Mouse (Mus musculus): ENCODE results near the gene Vps50. TPM values are rescaled to one million over a fixed set of nuclear protein-coding genes. Genes with fewer than 3 reads are reported as not detected.
"Not testable (repeated sequence)": the region's sequence is repeated elsewhere in the genome, so short reads cannot be mapped to it uniquely, and the experiment has no call there.

Vps50 gene
- polyA plus RNA-seq, 1 experiment from 2014 or later, result 31.7 TPM

GRCm38 (mm10) chr6:3543862-3544261 lies 45.7 kb downstream of the Vps50 start:
- no peak for DNase-seq (ENCODE audit: low spot score)
- H3K27me3 ChIP-seq (ENCODE audit: control insufficient read depth, insufficient read depth, low read length), result no peaks in the 10 kb centered on the region
- H3K4me1 ChIP-seq (ENCODE audit: control insufficient read depth, insufficient read depth, low read length), result no peaks in the 10 kb centered on the region
- 92% methylated on average over 4 of the region's 4 CpGs for WGBS
- H3K4me3 ChIP-seq (ENCODE audit: low read depth, low read length), result no peak overlapping the region
- no peak overlapping the region for H3K27ac ChIP-seq (replicated peaks; ENCODE audit: low read depth, low read length)
- H3K4me2 ChIP-seq (ENCODE audit: low read depth, severe bottlenecking), result no peak overlapping the region
- H3K9me3 ChIP-seq (ENCODE audit: control insufficient read depth, low read length), result no peaks in the 10 kb centered on the region
- no peak overlapping the region for H3K9ac ChIP-seq (ENCODE audit: low read length)
- no peak for ATAC-seq (ENCODE audit: insufficient number of reproducible peaks, low FRiP score, low TSS enrichment, low read depth)
- H3K36me3 ChIP-seq (ENCODE audit: control insufficient read depth, insufficient read depth, low read length), result no peaks in the 10 kb centered on the region

- Histone ChIP-seq H3K9ac (ENCODE audit: low read length) (no peak overlapping the region), H3K4me2 (ENCODE audit: low read depth, severe bottlenecking) (no peak overlapping the region), H3K9me3 (ENCODE audit: control insufficient read depth, low read length) (no peaks in the 10 kb centered on the region), H3K4me1 (ENCODE audit: control insufficient read depth, insufficient read depth, low read length) (no peaks in the 10 kb centered on the region), H3K27ac (replicated peaks; ENCODE audit: low read depth, low read length) (no peak overlapping the region), H3K4me3 (ENCODE audit: low read depth, low read length) (no peak overlapping the region), H3K36me3 (ENCODE audit: control insufficient read depth, insufficient read depth, low read length) (no peaks in the 10 kb centered on the region), H3K27me3 (ENCODE audit: control insufficient read depth, insufficient read depth, low read length) (no peaks in the 10 kb centered on the region)
- 74% methylated on average over 1 of the region's 1 CpGs for WGBS
- ATAC-seq (ENCODE audit: insufficient number of reproducible peaks, low FRiP score, low TSS enrichment, low read depth), result no peak
- no peak for DNase-seq (ENCODE audit: low spot score)
Measured at GRCm38 (mm10) chr6:3544970-3545369, 46.8 kb downstream of the Vps50 start.

- no peak overlapping the region for H3K4me2 ChIP-seq (ENCODE audit: low read depth, severe bottlenecking)
- WGBS, result 78% methylated on average over 3 of the region's 3 CpGs
- H3K27me3 ChIP-seq (ENCODE audit: control insufficient read depth, insufficient read depth, low read length), result no peaks in the 10 kb centered on the region
- no peaks in the 10 kb centered on the region for H3K4me1 ChIP-seq (ENCODE audit: control insufficient read depth, insufficient read depth, low read length)
- H3K9me3 ChIP-seq (ENCODE audit: control insufficient read depth, low read length), result no peaks in the 10 kb centered on the region
- no peak for DNase-seq (ENCODE audit: low spot score)
- H3K27ac ChIP-seq (replicated peaks; ENCODE audit: low read depth, low read length), result no peak overlapping the region
- no peak overlapping the region for H3K4me3 ChIP-seq (ENCODE audit: low read depth, low read length)
- no peak for ATAC-seq (ENCODE audit: insufficient number of reproducible peaks, low FRiP score, low TSS enrichment, low read depth)
- no peaks in the 10 kb centered on the region for H3K36me3 ChIP-seq (ENCODE audit: control insufficient read depth, insufficient read depth, low read length)
- no peak overlapping the region for H3K9ac ChIP-seq (ENCODE audit: low read length)
Measured at GRCm38 (mm10) chr6:3548959-3549358, 50.8 kb downstream of the Vps50 start.

DNA sequence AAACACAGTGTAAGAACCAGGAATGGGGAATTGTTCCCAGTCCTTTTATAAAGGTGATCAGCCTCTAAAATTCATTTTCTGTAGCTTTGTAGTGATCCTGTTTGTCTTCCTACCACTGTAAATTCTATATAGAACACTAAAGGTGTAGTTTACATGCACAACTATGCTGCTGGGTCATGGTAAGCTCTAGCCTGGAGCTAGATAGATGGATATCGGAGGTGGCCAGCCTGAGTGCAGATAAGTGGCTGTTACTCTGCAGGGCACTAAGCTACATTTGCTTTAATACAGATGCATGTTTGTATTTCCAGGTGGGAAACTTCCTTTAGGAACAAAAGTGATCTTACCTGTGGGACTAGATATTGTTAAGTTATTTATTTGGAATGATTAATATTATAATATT lies 51.8 kb downstream of the Vps50 start:
- Histone ChIP-seq H3K9me3 (ENCODE audit: control insufficient read depth, low read length) (no peaks in the 10 kb centered on the region), H3K9ac (ENCODE audit: low read length) (no peak overlapping the region), H3K27ac (replicated peaks; ENCODE audit: low read depth, low read length) (no peak overlapping the region), H3K4me2 (ENCODE audit: low read depth, severe bottlenecking) (no peak overlapping the region), H3K4me3 (ENCODE audit: low read depth, low read length) (no peak overlapping the region), H3K36me3 (ENCODE audit: control insufficient read depth, insufficient read depth, low read length) (no peaks in the 10 kb centered on the region), H3K4me1 (ENCODE audit: control insufficient read depth, insufficient read depth, low read length) (no peaks in the 10 kb centered on the region), H3K27me3 (ENCODE audit: control insufficient read depth, insufficient read depth, low read length) (no peaks in the 10 kb centered on the region)
- no peak for DNase-seq (ENCODE audit: low spot score)
- 91% methylated on average over 1 of the region's 1 CpGs for WGBS
- ATAC-seq (ENCODE audit: insufficient number of reproducible peaks, low FRiP score, low TSS enrichment, low read depth), result no peak

- not testable (repeated sequence) for H3K4me2 ChIP-seq (ENCODE audit: low read depth, severe bottlenecking); H3K4me3 ChIP-seq (ENCODE audit: low read depth, low read length); H3K9me3 ChIP-seq (ENCODE audit: control insufficient read depth, low read length); DNase-seq (ENCODE audit: low spot score); H3K4me1 ChIP-seq (ENCODE audit: control insufficient read depth, insufficient read depth, low read length); H3K27ac ChIP-seq (replicated peaks; ENCODE audit: low read depth, low read length); H3K27me3 ChIP-seq (ENCODE audit: control insufficient read depth, insufficient read depth, low read length); ATAC-seq (ENCODE audit: insufficient number of reproducible peaks, low FRiP score, low TSS enrichment, low read depth); H3K9ac ChIP-seq (ENCODE audit: low read length); H3K36me3 ChIP-seq (ENCODE audit: control insufficient read depth, insufficient read depth, low read length)
- WGBS, result 88% methylated on average over 9 of the region's 9 CpGs
Measured at GRCm38 (mm10) chr6:3552681-3553080, 54.5 kb downstream of the Vps50 start.

DNA sequence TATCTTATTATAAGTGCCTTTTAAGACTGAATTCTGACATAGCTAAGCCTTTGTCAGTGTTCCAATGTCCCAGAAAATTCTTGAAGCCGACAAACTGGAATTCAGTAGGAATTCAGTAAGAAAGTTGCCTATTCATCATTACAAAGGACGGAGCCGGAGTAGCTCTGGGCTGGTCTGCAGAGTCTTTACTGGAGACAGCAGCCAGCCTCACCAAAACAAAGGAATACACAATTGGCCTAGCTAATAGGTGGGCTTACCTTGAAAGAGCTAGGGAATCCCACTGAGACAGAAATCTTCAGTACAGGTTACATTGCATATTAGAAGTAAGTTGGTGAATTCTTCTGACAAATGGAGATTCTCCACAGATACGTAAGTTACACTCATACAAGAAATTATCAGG lies 59.0 kb downstream of the Vps50 start:
- 98% methylated on average over 4 of the region's 4 CpGs for WGBS
- H3K27me3 ChIP-seq (ENCODE audit: control insufficient read depth, insufficient read depth, low read length), result no peaks in the 10 kb centered on the region
- H3K9me3 ChIP-seq (ENCODE audit: control insufficient read depth, low read length), result no peaks in the 10 kb centered on the region
- ATAC-seq (ENCODE audit: insufficient number of reproducible peaks, low FRiP score, low TSS enrichment, low read depth), result no peak
- H3K4me2 ChIP-seq (ENCODE audit: low read depth, severe bottlenecking), result no peak overlapping the region
- H3K4me1 ChIP-seq (ENCODE audit: control insufficient read depth, insufficient read depth, low read length), result no peaks in the 10 kb centered on the region
- H3K4me3 ChIP-seq (ENCODE audit: low read depth, low read length), result no peak overlapping the region
- H3K27ac ChIP-seq (replicated peaks; ENCODE audit: low read depth, low read length), result no peak overlapping the region
- no peak for DNase-seq (ENCODE audit: low spot score)
- H3K9ac ChIP-seq (ENCODE audit: low read length), result no peak overlapping the region
- no peaks in the 10 kb centered on the region for H3K36me3 ChIP-seq (ENCODE audit: control insufficient read depth, insufficient read depth, low read length)

DNA sequence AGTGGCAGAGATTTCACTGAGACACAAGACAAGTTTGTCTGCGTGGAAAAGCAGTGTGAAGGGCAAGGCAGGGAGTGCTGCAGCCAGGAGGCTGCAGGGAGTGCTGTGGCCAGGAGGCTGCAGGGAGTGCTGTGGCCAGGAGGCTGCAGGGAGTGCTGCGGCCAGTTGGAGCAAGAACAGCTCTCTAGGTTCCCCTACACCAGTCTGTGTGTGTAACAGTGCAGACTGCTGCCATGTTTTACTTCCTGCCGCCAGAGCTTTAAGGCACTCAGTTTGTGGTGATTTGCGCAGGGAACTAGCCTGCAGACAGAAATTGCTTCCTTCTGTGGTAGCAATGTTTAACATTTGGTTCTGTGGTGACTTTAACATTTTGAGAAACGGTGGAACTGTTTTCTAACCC lies 61.8 kb downstream of the Vps50 start:
- ATAC-seq (ENCODE audit: insufficient number of reproducible peaks, low FRiP score, low TSS enrichment, low read depth) (no peak), DNase-seq (ENCODE audit: low spot score) (no peak)
- Histone ChIP-seq H3K4me1 (ENCODE audit: control insufficient read depth, insufficient read depth, low read length) (no peaks in the 10 kb centered on the region), H3K4me2 (ENCODE audit: low read depth, severe bottlenecking) (no peak overlapping the region), H3K9ac (ENCODE audit: low read length) (no peak overlapping the region), H3K9me3 (ENCODE audit: control insufficient read depth, low read length) (no peaks in the 10 kb centered on the region), H3K36me3 (ENCODE audit: control insufficient read depth, insufficient read depth, low read length) (no peaks in the 10 kb centered on the region), H3K27ac (replicated peaks; ENCODE audit: low read depth, low read length) (no peak overlapping the region), H3K4me3 (ENCODE audit: low read depth, low read length) (no peak overlapping the region), H3K27me3 (ENCODE audit: control insufficient read depth, insufficient read depth, low read length) (no peaks in the 10 kb centered on the region)
- WGBS, result 44% methylated on average over 5 of the region's 5 CpGs

- Histone ChIP-seq H3K4me3 (ENCODE audit: low read depth, low read length) (no peak overlapping the region), H3K4me2 (ENCODE audit: low read depth, severe bottlenecking) (no peak overlapping the region), H3K9ac (ENCODE audit: low read length) (no peak overlapping the region), H3K36me3 (ENCODE audit: control insufficient read depth, insufficient read depth, low read length) (no peaks in the 10 kb centered on the region), H3K9me3 (ENCODE audit: control insufficient read depth, low read length) (no peaks in the 10 kb centered on the region), H3K27me3 (ENCODE audit: control insufficient read depth, insufficient read depth, low read length) (no peaks in the 10 kb centered on the region), H3K27ac (replicated peaks; ENCODE audit: low read depth, low read length) (no peak overlapping the region), H3K4me1 (ENCODE audit: control insufficient read depth, insufficient read depth, low read length) (no peaks in the 10 kb centered on the region)
- DNase-seq (ENCODE audit: low spot score) (no peak), ATAC-seq (ENCODE audit: insufficient number of reproducible peaks, low FRiP score, low TSS enrichment, low read depth) (no peak)
Measured at GRCm38 (mm10) chr6:3562301-3562700, 64.1 kb downstream of the Vps50 start.

DNA sequence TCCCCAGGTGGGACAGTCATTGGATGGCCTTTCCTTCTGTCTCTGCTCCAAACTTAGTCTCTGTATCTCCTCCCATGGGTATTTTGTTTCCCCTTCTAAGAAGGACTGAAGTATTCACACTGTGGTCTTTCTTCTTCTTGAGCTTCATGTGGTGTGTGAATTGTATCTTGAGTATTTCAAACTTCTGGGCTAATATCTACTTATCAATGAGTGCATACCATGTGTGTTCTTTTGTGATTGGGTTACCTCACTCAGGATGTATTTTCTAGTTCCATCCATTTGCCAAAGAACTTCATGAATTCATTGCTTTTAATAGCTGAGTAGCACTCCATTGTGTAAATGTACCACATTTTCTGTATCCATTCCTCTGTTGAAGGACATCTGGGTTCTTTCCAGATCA lies 65.9 kb downstream of the Vps50 start:
- H3K27me3 ChIP-seq (ENCODE audit: control insufficient read depth, insufficient read depth, low read length); H3K9me3 ChIP-seq (ENCODE audit: control insufficient read depth, low read length); H3K4me2 ChIP-seq (ENCODE audit: low read depth, severe bottlenecking); ATAC-seq (ENCODE audit: insufficient number of reproducible peaks, low FRiP score, low TSS enrichment, low read depth); DNase-seq (ENCODE audit: low spot score); H3K36me3 ChIP-seq (ENCODE audit: control insufficient read depth, insufficient read depth, low read length); H3K9ac ChIP-seq (ENCODE audit: low read length); H3K4me3 ChIP-seq (ENCODE audit: low read depth, low read length); H3K27ac ChIP-seq (replicated peaks; ENCODE audit: low read depth, low read length); H3K4me1 ChIP-seq (ENCODE audit: control insufficient read depth, insufficient read depth, low read length): not testable (repeated sequence)

Data from limb, embryonic 11.5 days (tissue).